Mouse (Mus musculus) forebrain, embryonic 12.5 days (tissue): ENCODE measurements around the gene Prr13. TPM values are rescaled to one million over a fixed set of nuclear protein-coding genes. Genes with fewer than 3 reads are reported as not detected.

ENCODE experiments used
- ATAC-seq: fragments of 200-750 bp; cut with Nextera tagmentation; 2 replicates; pipeline ENCODE4 v1.8.0; 2017; ENCODE audit warnings: moderate TSS enrichment; ENCODE audit not compliant: low FRiP score
- H3K27ac ChIP-seq: fragments of 300-500 bp; sonication (generic); 2 replicates; pipeline ENCODE4 v1.5.1; 2016; ENCODE audit warnings: mild to moderate bottlenecking
- H3K27me3 ChIP-seq: fragments of 300-500 bp; sonication (generic); 2 replicates; pipeline ENCODE4 v1.6.1; 2016; ENCODE audit warnings: mild to moderate bottlenecking
- H3K36me3 ChIP-seq: fragments of 300-500 bp; sonication (generic); replicated peaks from 2 replicates; pipeline ENCODE4 v1.6.1; 2016; ENCODE audit warnings: mild to moderate bottlenecking
- H3K4me1 ChIP-seq: fragments of 300-500 bp; sonication (generic); 2 replicates; pipeline ENCODE4 v1.6.1; 2016
- H3K4me2 ChIP-seq: fragments of 300-500 bp; sonication (generic); 2 replicates; pipeline ENCODE4 v1.6.1; 2016; ENCODE audit warnings: mild to moderate bottlenecking, moderate library complexity
- H3K4me3 ChIP-seq: fragments of 300-500 bp; sonication (generic); replicated peaks from 2 replicates; pipeline ENCODE4 v1.5.1; 2016; ENCODE audit warnings: mild to moderate bottlenecking
- H3K9ac ChIP-seq: fragments of 300-500 bp; sonication (generic); 2 replicates; pipeline ENCODE4 v1.6.1; 2016; ENCODE audit warnings: mild to moderate bottlenecking
- H3K9me3 ChIP-seq: fragments of 300-500 bp; sonication (generic); 2 replicates; pipeline ENCODE4 v1.6.1; 2016
- WGBS: fragments of 180-500 bp; shearing (Covaris S2); methylation state at CpG from one replicate; pipeline ENCODE4 v1.1.7; 2016; 5-methylcytosine and 5-hydroxymethylcytosine counted together
- polyA plus RNA-seq: library from polyadenylated mRNA; unstranded; fragments of >200 nt; fragmentation: Nextera tagmentation; extraction: Ambion mirVana; gene quantifications from 2 replicates; pipeline ENCODE4 v1.2.1, GENCODE M21; 2016

The Prr13 gene
- polyA plus RNA-seq, 1 experiment from 2014 or later = 82.9 TPM

- no peaks in the 10 kb centered on the region for H3K4me1 ChIP-seq
- WGBS = 81% methylated on average over 7 of the region's 8 CpGs
- no peak within 1 kb of the TSS for H3K4me3 ChIP-seq
- H3K9ac ChIP-seq = no peak within 1 kb of the TSS
- no peaks in the 10 kb centered on the region for H3K36me3 ChIP-seq
- no peaks in the 10 kb centered on the region for H3K27me3 ChIP-seq
- ATAC-seq = no peak
- H3K4me2 ChIP-seq = no peak within 1 kb of the TSS
- H3K9me3 ChIP-seq = no peaks in the 10 kb centered on the region
- H3K27ac ChIP-seq = no peak within 1 kb of the TSS
These were observed 13.7 kb upstream of the Prr13 start, which contains the start of gene Amhr2 for GRCm38 (mm10) chr15:102445146-102445545. Gene Amhr2, plus strand, starts transcription at chr15:102445367.

- WGBS = 63% methylated on average over 4 of the region's 6 CpGs
- H3K4me1 ChIP-seq = no peaks in the 10 kb centered on the region
- H3K9ac ChIP-seq = no peak overlapping the region
- ATAC-seq = no peak
- no peak overlapping the region for H3K4me3 ChIP-seq
- no peaks in the 10 kb centered on the region for H3K9me3 ChIP-seq
- no peaks in the 10 kb centered on the region for H3K27me3 ChIP-seq
- no peak overlapping the region for H3K4me2 ChIP-seq
- H3K27ac ChIP-seq = no peak overlapping the region
- H3K36me3 ChIP-seq = no peaks in the 10 kb centered on the region
These were observed 12.4 kb upstream of the Prr13 start for GRCm38 (mm10) chr15:102446448-102446847.

- WGBS = 77% methylated on average over 8 of the region's 8 CpGs
- no peaks in the 10 kb centered on the region for H3K27me3 ChIP-seq
- no peak overlapping the region for H3K27ac ChIP-seq
- ATAC-seq = no peak
- no peak overlapping the region for H3K9ac ChIP-seq
- no peak overlapping the region for H3K4me2 ChIP-seq
- H3K9me3 ChIP-seq = no peaks in the 10 kb centered on the region
- no peak overlapping the region for H3K4me3 ChIP-seq
- H3K4me1 ChIP-seq = no peaks in the 10 kb centered on the region
- no peaks in the 10 kb centered on the region for H3K36me3 ChIP-seq
These were observed 9.5 kb upstream of the Prr13 start for GRCm38 (mm10) chr15:102449366-102449765.

- no peaks in the 10 kb centered on the region for H3K9me3 ChIP-seq
- no peaks in the 10 kb centered on the region for H3K27me3 ChIP-seq
- no peaks in the 10 kb centered on the region for H3K36me3 ChIP-seq
- no peak overlapping the region for H3K27ac ChIP-seq
- H3K9ac ChIP-seq = no peak overlapping the region
- no peak overlapping the region for H3K4me2 ChIP-seq
- no peak for ATAC-seq
- no peak overlapping the region for H3K4me3 ChIP-seq
- H3K4me1 ChIP-seq = no peaks in the 10 kb centered on the region
- WGBS = 29% methylated on average over 7 of the region's 7 CpGs
These were observed 7.9 kb upstream of the Prr13 start for GRCm38 (mm10) chr15:102450928-102451327.

GRCm38 (mm10) chr15:102451666-102452430 is 7.0 kb upstream of the Prr13 start:
- Histone ChIP-seq H3K9ac (no peak overlapping the region), H3K4me2 (no peak overlapping the region), H3K36me3 (no peaks in the 10 kb centered on the region), H3K9me3 (no peaks in the 10 kb centered on the region), H3K4me1 (no peaks in the 10 kb centered on the region), H3K27me3 (no peaks in the 10 kb centered on the region), H3K27ac (no peak overlapping the region), H3K4me3 (no peak overlapping the region)
- no peak for ATAC-seq
- 86% methylated on average over 26 of the region's 26 CpGs for WGBS

GRCm38 (mm10) chr15:102455993-102456392 is 2.8 kb upstream of the Prr13 start:
- H3K9ac ChIP-seq = no peak overlapping the region
- 35% methylated on average over 6 of the region's 6 CpGs for WGBS
- no peaks in the 10 kb centered on the region for H3K9me3 ChIP-seq
- H3K27ac ChIP-seq = no peak overlapping the region
- H3K4me3 ChIP-seq = no peak overlapping the region
- no peaks in the 10 kb centered on the region for H3K36me3 ChIP-seq
- H3K4me2 ChIP-seq = no peak overlapping the region
- peaks cover 18% of the 10 kb centered on the region for H3K4me1 ChIP-seq
- no peak for ATAC-seq
- no peaks in the 10 kb centered on the region for H3K27me3 ChIP-seq

GRCm38 (mm10) chr15:102458050-102458736 is 635 bp upstream of the Prr13 start:
- H3K27ac ChIP-seq = no peak overlapping the region

GRCm38 (mm10) chr15:102459381-102459780 is 553 bp downstream of the Prr13 start:
- no peak for ATAC-seq
- H3K9me3 ChIP-seq = no peaks in the 10 kb centered on the region
- 39% methylated on average over 6 of the region's 6 CpGs for WGBS

More at GRCm38 (mm10) chr15:102458050-102458736, 635 bp upstream of the Prr13 start:
- WGBS = 77% methylated on average over 5 of the region's 5 CpGs
- Histone ChIP-seq H3K4me1 (peaks cover 18% of the 10 kb centered on the region), H3K9ac (peak overlapping the region; percentile 39; the same call in 1 of the 2 replicates), H3K27me3 (no peaks in the 10 kb centered on the region), H3K36me3 (0 out of 2 replicates have a peak, but pooled peaks cover 5% of the 10 kb centered on the region), H3K4me2 (peak overlapping the region; percentile 52), H3K9me3 (no peaks in the 10 kb centered on the region), H3K4me3 (peak overlapping the region; percentile 38)
- no peak for ATAC-seq

GRCm38 (mm10) chr15:102459847-102460246 is 1.0 kb downstream of the Prr13 start:
- Histone ChIP-seq H3K4me1 (peaks cover 18% of the 10 kb centered on the region), H3K27ac (no peak overlapping the region), H3K36me3 (0 out of 2 replicates have a peak, but pooled peaks cover 5% of the 10 kb centered on the region), H3K4me3 (no peak overlapping the region), H3K9ac (no peak overlapping the region), H3K4me2 (peak overlapping the region; percentile 52), H3K9me3 (no peaks in the 10 kb centered on the region), H3K27me3 (no peaks in the 10 kb centered on the region)
- 73% methylated on average over 5 of the region's 5 CpGs for WGBS
- ATAC-seq = no peak

More at GRCm38 (mm10) chr15:102459381-102459780, 553 bp downstream of the Prr13 start:
- Histone ChIP-seq H3K9ac (peak overlapping the region; percentile 39), H3K27me3 (no peaks in the 10 kb centered on the region), H3K4me1 (peaks cover 18% of the 10 kb centered on the region), H3K27ac (no peak overlapping the region), H3K4me2 (peak overlapping the region; percentile 52), H3K4me3 (peak overlapping the region; percentile 38), H3K36me3 (0 out of 2 replicates have a peak, but pooled peaks cover 5% of the 10 kb centered on the region)

GRCm38 (mm10) chr15:102460409-102460808 is 1.6 kb downstream of the Prr13 start:
- H3K4me1 ChIP-seq = peaks cover 18% of the 10 kb centered on the region
- 0 out of 2 replicates have a peak, but pooled peaks cover 5% of the 10 kb centered on the region for H3K36me3 ChIP-seq
- no peak for ATAC-seq
- H3K4me2 ChIP-seq = no peak overlapping the region
- no peak overlapping the region for H3K27ac ChIP-seq
- no peaks in the 10 kb centered on the region for H3K9me3 ChIP-seq
- H3K27me3 ChIP-seq = no peaks in the 10 kb centered on the region
- H3K4me3 ChIP-seq = no peak overlapping the region
- 87% methylated on average over 12 of the region's 12 CpGs for WGBS
- H3K9ac ChIP-seq = no peak overlapping the region

- no peak overlapping the region for H3K9ac ChIP-seq
These were observed 2.1 kb downstream of the Prr13 start for GRCm38 (mm10) chr15:102460971-102461370.

GRCm38 (mm10) chr15:102461430-102462075 is 2.7 kb downstream of the Prr13 start:
- Histone ChIP-seq H3K27me3 (no peaks in the 10 kb centered on the region), H3K4me2 (no peak overlapping the region), H3K4me3 (no peak overlapping the region), H3K27ac (no peak overlapping the region), H3K4me1 (peaks cover 18% of the 10 kb centered on the region), H3K9ac (no peak overlapping the region), H3K36me3 (0 out of 2 replicates have a peak, but pooled peaks cover 5% of the 10 kb centered on the region), H3K9me3 (no peaks in the 10 kb centered on the region)
- WGBS = 83% methylated on average over 9 of the region's 9 CpGs
- ATAC-seq = no peak

More at GRCm38 (mm10) chr15:102460971-102461370, 2.1 kb downstream of the Prr13 start:
- WGBS = 73% methylated on average over 4 of the region's 4 CpGs
- no peak overlapping the region for H3K4me3 ChIP-seq
- no peak overlapping the region for H3K4me2 ChIP-seq
- no peak for ATAC-seq
- peaks cover 18% of the 10 kb centered on the region for H3K4me1 ChIP-seq
- 0 out of 2 replicates have a peak, but pooled peaks cover 5% of the 10 kb centered on the region for H3K36me3 ChIP-seq
- H3K9me3 ChIP-seq = no peaks in the 10 kb centered on the region
- H3K27me3 ChIP-seq = no peaks in the 10 kb centered on the region
- H3K27ac ChIP-seq = no peak overlapping the region
